Mouse (Mus musculus) testis, adult 2 months (tissue): ENCODE measurements around the gene Popdc2. TPM values are rescaled to one million over a fixed set of nuclear protein-coding genes. Genes with fewer than 3 reads are reported as not detected.

Source experiments
- H3K27ac ChIP-seq: fragments of 200-500 bp; 2 replicates; pipeline ENCODE4 v1.5.1; 2012; ENCODE audit warnings: low read depth, low read length; ENCODE audit not compliant: control insufficient read depth, insufficient read depth
- H3K27me3 ChIP-seq: fragments of 200-500 bp; 2 replicates; pipeline ENCODE4 v1.6.1; 2012; ENCODE audit warnings: mild to moderate bottlenecking, low read length, moderate library complexity; ENCODE audit not compliant: control insufficient read depth, insufficient read depth
- H3K36me3 ChIP-seq: fragments of 200-500 bp; 2 replicates; pipeline ENCODE4 v1.6.1; 2012; ENCODE audit warnings: mild to moderate bottlenecking, low read length; ENCODE audit not compliant: control insufficient read depth, insufficient read depth
- H3K4me1 ChIP-seq: fragments of 200-500 bp; 2 replicates; pipeline ENCODE4 v1.6.1; 2012; ENCODE audit warnings: low read length; ENCODE audit not compliant: control insufficient read depth, insufficient read depth
- H3K4me3 ChIP-seq: fragments of 200-500 bp; 2 replicates; pipeline ENCODE4 v1.5.1; 2012; ENCODE audit warnings: low read depth, mild to moderate bottlenecking, low read length, moderate library complexity, mixed read lengths; ENCODE audit not compliant: control insufficient read depth
- CTCF ChIP-seq: fragments of 200-500 bp; IDR thresholded peaks from 2 replicates; pipeline ENCODE4 v1.5.1; 2012; ENCODE audit warnings: low read depth, mild to moderate bottlenecking, inconsistent platforms, low read length, moderate library complexity; ENCODE audit not compliant: control insufficient read depth, insufficient read depth, insufficient replicate concordance
- POLR2A ChIP-seq: fragments of 200-500 bp; IDR thresholded peaks from 2 replicates; pipeline ENCODE4 v1.6.1; 2012; ENCODE audit warnings: low read depth, mild to moderate bottlenecking, inconsistent platforms, low read length, moderate library complexity; ENCODE audit not compliant: control insufficient read depth
- polyA plus RNA-seq: library from polyadenylated mRNA; depleted of rRNA; stranded (reverse); fragments of >200 nt; gene quantifications from 2 replicates; pipeline ENCODE4 v1.2.3, GENCODE M21; 2012

Popdc2 gene
- polyA plus RNA-seq, 1 experiment: 1.4 TPM

DNA sequence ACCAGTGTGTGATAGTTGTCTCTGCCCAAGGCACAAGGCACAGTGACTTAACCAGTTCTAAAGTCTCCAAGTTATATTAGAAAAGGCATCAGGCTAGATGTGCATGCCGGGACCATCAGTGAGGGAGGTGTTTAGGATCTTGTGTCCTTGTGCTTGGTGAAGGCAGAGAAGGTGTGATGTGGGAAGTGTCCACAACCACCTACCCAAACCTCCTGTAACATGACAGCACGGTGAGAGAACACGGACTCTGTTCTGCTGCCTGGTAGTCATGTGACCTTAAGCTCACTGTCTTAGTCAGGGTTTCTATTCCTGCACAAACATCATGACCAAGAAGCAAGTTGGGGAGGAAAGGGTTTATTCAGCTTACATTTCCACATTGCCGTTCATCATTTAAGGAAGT lies 4.2 kb downstream of the Popdc2 start:
- no peak for TF ChIP-seq POLR2A
- no peak for TF ChIP-seq CTCF
- Histone ChIP-seq H3K27ac (no peak overlapping the region), H3K27me3 (no peaks in the 10 kb centered on the region), H3K36me3 (no peaks in the 10 kb centered on the region), H3K4me3 (no peak overlapping the region), H3K4me1 (peaks cover 10% of the 10 kb centered on the region)

DNA sequence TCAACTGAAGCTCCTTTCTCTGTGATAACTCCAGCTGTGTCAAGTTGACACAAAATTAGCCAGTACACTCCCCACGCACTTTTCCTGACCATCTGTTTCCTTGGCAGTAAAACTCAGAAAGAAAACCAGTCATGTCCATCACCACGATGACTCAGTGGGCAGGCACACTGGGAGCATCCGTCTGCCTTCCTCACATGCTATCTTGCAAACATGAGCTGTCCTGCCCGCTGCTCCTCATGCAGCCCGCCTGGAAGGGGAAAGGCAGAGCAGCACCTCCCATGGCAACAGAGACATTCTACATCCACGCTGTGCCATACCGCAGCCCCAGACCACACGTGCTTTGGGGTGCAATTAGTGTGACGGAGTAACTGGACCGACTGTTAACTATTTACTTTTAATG lies 6.3 kb downstream of the Popdc2 start:
- Histone ChIP-seq H3K4me3 (no peak overlapping the region), H3K4me1 (peaks cover under 1% of the 10 kb centered on the region; the same call in 1 of the 2 replicates), H3K36me3 (no peaks in the 10 kb centered on the region), H3K27me3 (no peaks in the 10 kb centered on the region), H3K27ac (no peak overlapping the region)
- TF ChIP-seq CTCF (no peak), POLR2A (no peak)

DNA sequence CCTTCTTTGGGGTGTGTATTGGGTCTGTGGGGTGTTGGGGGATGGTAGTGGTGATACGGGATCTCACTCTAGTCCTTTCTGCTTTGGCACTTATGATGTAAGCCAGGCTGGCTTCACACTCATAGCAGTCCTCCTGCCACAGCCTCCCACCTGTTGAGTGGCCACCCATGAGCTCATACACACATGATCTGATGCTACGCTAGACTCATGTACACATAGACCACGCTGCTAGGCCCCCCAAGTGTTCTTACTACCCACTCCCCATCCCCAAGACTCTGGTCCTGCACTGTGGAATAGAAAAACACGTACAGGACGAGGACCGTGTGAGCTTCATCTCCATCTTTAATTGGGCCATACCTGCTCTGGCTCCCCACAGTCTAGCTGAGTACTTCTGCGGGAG lies 7.0 kb downstream of the Popdc2 start:
- H3K27ac ChIP-seq: no peak overlapping the region
- no peak overlapping the region for H3K4me3 ChIP-seq
- H3K4me1 ChIP-seq: peaks cover 8% of the 10 kb centered on the region
- H3K36me3 ChIP-seq: no peaks in the 10 kb centered on the region
- TF ChIP-seq CTCF (no peak), POLR2A (no peak)
- H3K27me3 ChIP-seq: no peaks in the 10 kb centered on the region

DNA sequence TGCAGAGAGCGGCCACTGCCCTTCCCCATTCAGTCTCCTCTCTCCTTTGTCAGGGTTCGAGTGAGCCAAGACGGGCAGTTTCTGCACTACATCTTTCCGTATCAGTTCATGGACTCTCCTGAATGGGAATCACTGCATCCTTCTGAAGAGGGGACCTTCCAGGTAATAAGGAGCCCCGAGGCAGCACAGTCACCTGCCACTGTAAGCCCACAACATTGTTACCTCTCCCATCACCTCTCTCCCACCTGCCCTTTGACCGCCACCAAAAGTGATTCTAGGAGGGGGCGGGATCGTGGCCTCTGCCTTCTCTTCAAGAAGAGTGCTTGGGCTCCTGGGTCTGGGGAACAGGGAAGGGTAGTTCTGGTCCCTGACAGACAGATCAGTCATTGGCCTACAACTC lies 7.4 kb downstream of the Popdc2 start:
- Histone ChIP-seq H3K4me1 (peaks cover 9% of the 10 kb centered on the region), H3K36me3 (no peaks in the 10 kb centered on the region), H3K27me3 (no peaks in the 10 kb centered on the region), H3K27ac (no peak overlapping the region), H3K4me3 (no peak overlapping the region)
- TF ChIP-seq CTCF: no peak
- no peak for TF ChIP-seq POLR2A

DNA sequence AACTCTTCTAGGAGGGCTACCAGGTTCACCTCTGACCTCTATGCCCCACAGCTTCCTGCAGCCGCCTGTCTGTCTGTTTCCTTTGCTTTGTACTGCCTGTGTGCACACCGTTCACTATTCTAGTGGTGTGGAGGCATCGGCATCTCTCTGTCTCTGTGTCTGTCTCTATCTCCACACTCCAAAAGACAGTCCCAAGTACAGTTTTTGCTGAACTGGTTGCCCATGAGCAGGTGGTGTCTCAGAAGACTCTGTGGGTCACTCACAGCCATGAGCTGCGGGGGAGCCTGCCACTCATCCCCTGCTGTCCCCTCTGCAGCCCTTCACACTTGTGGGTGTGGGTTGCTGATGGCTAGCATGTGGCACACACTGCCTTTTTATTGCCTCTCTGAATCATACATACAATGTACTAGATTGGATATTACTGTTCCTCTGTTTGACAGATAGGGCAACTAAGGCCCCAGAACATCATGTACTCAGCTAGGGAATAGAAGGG lies 8.0 kb downstream of the Popdc2 start:
- no peaks in the 10 kb centered on the region for H3K27me3 ChIP-seq
- peaks cover 12% of the 10 kb centered on the region for H3K4me1 ChIP-seq
- H3K4me3 ChIP-seq: no peak overlapping the region
- no peaks in the 10 kb centered on the region for H3K36me3 ChIP-seq
- no peak overlapping the region for H3K27ac ChIP-seq
- TF ChIP-seq CTCF: no peak
- no peak for TF ChIP-seq POLR2A

DNA sequence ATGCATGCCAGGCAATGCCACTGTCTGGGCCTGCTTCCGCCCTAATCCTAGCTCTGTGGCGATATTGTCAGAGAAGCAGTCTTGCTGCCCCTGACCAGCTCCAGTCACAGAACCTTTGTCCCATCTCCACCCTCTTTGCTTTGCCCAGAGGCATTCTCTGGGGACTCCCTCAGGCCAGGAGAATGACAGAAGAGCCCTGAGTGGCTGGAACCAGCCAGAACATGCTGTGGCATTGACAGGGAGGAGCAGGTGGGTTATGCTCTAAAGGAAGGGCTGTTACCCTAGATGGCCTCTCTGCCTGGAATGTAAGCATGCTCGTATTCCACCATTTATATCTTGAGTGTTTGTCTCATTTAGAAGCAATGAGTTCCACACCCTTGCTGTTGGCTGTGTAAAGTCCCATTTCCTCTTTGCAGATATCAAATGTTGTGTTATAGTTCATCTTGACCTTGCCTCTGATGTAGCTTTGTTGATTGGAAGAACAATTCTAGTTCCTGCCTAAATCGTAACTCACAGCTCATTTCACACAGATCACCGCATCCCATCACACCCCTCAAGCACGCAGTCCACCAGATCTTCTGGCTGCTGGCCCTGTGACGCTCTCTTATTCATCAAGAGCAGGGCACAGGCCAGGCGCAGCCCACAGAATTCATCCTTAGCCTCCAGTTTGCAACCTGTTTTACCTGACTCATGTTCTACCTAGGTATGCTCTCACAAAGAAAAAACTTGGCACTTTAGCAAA lies 8.8 kb downstream of the Popdc2 start:
- H3K36me3 ChIP-seq: no peaks in the 10 kb centered on the region
- H3K27me3 ChIP-seq: no peaks in the 10 kb centered on the region
- H3K27ac ChIP-seq: no peak overlapping the region
- no peak for TF ChIP-seq POLR2A
- H3K4me1 ChIP-seq: peaks cover 12% of the 10 kb centered on the region
- H3K4me3 ChIP-seq: no peak overlapping the region

DNA sequence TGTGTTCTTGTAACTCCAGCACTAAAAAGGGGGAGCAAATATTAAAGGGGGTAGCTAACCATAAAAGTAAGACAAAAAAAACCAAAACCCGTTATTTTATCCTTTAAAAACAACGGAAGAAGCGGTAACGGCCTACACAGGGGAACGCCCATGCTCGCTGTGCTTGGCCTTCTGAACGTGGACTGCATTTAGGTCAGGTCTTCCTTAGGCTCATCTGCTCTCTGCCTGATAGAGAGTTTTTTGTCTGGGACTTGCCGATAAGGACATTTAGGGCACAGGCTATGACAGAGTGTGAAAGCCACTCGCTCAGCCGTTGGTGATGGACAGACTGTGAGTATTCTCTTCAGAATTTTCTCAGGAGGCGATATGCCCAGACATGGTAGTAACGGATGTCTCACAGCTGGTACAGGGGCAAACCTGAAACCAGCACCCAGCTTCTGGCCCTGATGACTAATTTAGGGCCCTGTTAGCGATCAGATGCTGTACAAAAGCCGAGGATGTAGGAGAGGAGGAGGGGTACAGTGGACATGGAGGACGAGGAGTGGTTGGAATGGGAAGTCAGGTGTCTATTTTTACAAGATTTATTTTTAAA lies 9.8 kb downstream of the Popdc2 start:
- Histone ChIP-seq H3K4me3 (no peak overlapping the region), H3K4me1 (peaks cover 12% of the 10 kb centered on the region), H3K27me3 (no peaks in the 10 kb centered on the region), H3K36me3 (no peaks in the 10 kb centered on the region), H3K27ac (no peak overlapping the region)
- TF ChIP-seq POLR2A (no peak), CTCF (no peak)
